Comparison of ENCODE assay signal across 9 mouse cellular contexts in the genomic region with DNA sequence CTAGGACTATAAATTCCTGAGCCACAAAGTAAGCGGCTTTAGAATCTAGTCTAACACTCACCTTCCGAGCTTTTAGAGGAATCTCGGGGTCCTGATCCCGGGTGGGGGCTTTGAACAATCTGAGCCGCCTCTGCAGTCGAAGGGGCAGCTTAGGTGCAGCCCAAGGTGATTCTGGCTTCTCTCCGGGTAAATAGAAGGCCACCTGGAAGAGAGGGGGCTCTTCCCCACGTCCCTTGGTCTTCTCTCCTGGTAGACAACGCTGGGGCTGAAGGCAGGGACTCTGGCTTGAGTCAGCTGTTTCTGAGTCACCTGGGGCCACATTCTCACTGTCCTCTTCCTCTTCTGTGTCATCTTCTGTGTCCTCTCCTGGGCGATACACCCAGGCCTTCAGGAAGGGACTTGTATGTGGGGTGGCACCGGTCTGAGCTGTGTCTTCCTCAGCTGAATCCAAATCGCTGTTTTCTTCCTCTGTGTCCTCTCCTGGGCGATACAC. TPM values are rescaled to one million over a fixed set of nuclear protein-coding genes. Genes with fewer than 3 reads are reported as not detected.
DNase-seq lines count a peak whose midpoint lies in the region; ATAC-seq and TF ChIP-seq lines count a peak whose summit lies in the region.
"Had no signal": no experiment of that assay in that cellular context is flagged by ENCODE, and none has a peak within 500 bp of the region (broad histone marks: within the 10 kb centered on the region; RNA-seq: fewer than 3 reads in every experiment).

No protein-coding gene starts in this region.

- no peak for DNase-seq in kidney, postnatal 0 days (ENCODE audit: low spot score)
- no peak for DNase-seq in kidney, adult 8-10 months
- no peak for DNase-seq in liver, postnatal 0 days
- DNase-seq in layer of hippocampus, adult 8-10 months (ENCODE audit: low spot score in 2 of 2): no peak
- DNase-seq: thymus, postnatal 25 days had no signal

- TF ChIP-seq POLR2A in bone marrow macrophage, adult 2 months (IDR thresholded peaks at IDR 0.05; ENCODE audit: borderline replicate concordance, low read depth, low read length): no peak

- peaks cover 27% of the 10 kb centered on the region for H3K4me1 ChIP-seq in kidney, postnatal 0 days (replicated peaks; ENCODE audit: insufficient read depth, low read length)
- H3K4me1 ChIP-seq in bone marrow macrophage, adult 2 months (ENCODE audit: control insufficient read depth, insufficient read depth, low read length): peaks cover 19% of the 10 kb centered on the region
- H3K4me1 ChIP-seq in hindbrain, embryonic 12.5 days: peaks cover 21% of the 10 kb centered on the region
- H3K4me1 ChIP-seq in liver, postnatal 0 days (ENCODE audit: insufficient read depth): peaks cover 27% of the 10 kb centered on the region

- H3K36me3 ChIP-seq in kidney, postnatal 0 days (ENCODE audit: insufficient read depth, low read length): 0 out of 2 replicates have a peak, but pooled peaks cover 8% of the 10 kb centered on the region
- H3K36me3 ChIP-seq in hindbrain, embryonic 12.5 days: peaks cover 2% of the 10 kb centered on the region; the same call in 1 of the 2 replicates
- H3K36me3 ChIP-seq in liver, postnatal 0 days (replicated peaks; ENCODE audit: insufficient read depth, low read length): peaks cover 23% of the 10 kb centered on the region
- H3K36me3 ChIP-seq: midbrain, embryonic 15.5 days had no signal

- H3K9ac ChIP-seq in kidney, postnatal 0 days (ENCODE audit: low read depth, low read length): peak overlapping the region; percentile 38; the same call in 1 of the 2 replicates
- no peak overlapping the region for H3K9ac ChIP-seq in hindbrain, embryonic 12.5 days
- H3K9ac ChIP-seq in liver, postnatal 0 days (replicated peaks): peak overlapping the region; percentile 66

- no peak for TF ChIP-seq CTCF in kidney, postnatal 0 days (IDR thresholded peaks at IDR 0.05; ENCODE audit: low read depth)
- no peak for TF ChIP-seq CTCF in bone marrow macrophage, adult 2 months (IDR thresholded peaks at IDR 0.05; ENCODE audit: low read depth, low read length)
- no peak for TF ChIP-seq CTCF in liver, postnatal 0 days (IDR thresholded peaks at IDR 0.05; ENCODE audit: low read depth)

- WGBS in kidney, postnatal 0 days: 80% methylated on average over 12 of the region's 13 CpGs
- 85% methylated on average over 13 of the region's 13 CpGs for WGBS in hindbrain, embryonic 12.5 days
- 70% methylated on average over 12 of the region's 13 CpGs for WGBS in liver, postnatal 0 days (ENCODE audit: insufficient replicate concordance)

- no peaks in the 10 kb centered on the region for H3K9me3 ChIP-seq in kidney, postnatal 0 days (replicated peaks; ENCODE audit: low read length)
- no peaks in the 10 kb centered on the region for H3K9me3 ChIP-seq in hindbrain, embryonic 12.5 days (replicated peaks)
- H3K9me3 ChIP-seq in liver, postnatal 0 days (ENCODE audit: low read length): no peaks in the 10 kb centered on the region
- H3K9me3 ChIP-seq: midbrain, embryonic 15.5 days had no signal

- H3K27ac ChIP-seq in kidney, postnatal 0 days: peak overlapping the region; percentile 54; the same call in 1 of the 2 replicates
- H3K27ac ChIP-seq in bone marrow macrophage, adult 2 months (ENCODE audit: insufficient read depth, low read depth, low read length): peak overlapping the region; percentile 12
- H3K27ac ChIP-seq in hindbrain, embryonic 12.5 days: no peak overlapping the region
- peak overlapping the region; percentile 68 for H3K27ac ChIP-seq in liver, postnatal 0 days (ENCODE audit: low read depth)
- H3K27ac ChIP-seq: midbrain, embryonic 15.5 days had no signal

- no peak for ATAC-seq in kidney, postnatal 0 days (replicated peaks; ENCODE audit: low FRiP score, low read depth)
- no peak for ATAC-seq in hindbrain, embryonic 12.5 days (ENCODE audit: low FRiP score)
- ATAC-seq in liver, postnatal 0 days: no peak
- no peak for ATAC-seq in megakaryocyte progenitor cell, adult 5-6 weeks (replicated peaks; ENCODE audit: poor library complexity)
- ATAC-seq: midbrain, embryonic 15.5 days had no signal

- peak overlapping the region; percentile 45 for H3K4me2 ChIP-seq in kidney, postnatal 0 days (ENCODE audit: low read length)
- H3K4me2 ChIP-seq in hindbrain, embryonic 12.5 days (replicated peaks): peak overlapping the region; percentile 0; the same call in 1 of the 2 replicates
- H3K4me2 ChIP-seq in liver, postnatal 0 days (ENCODE audit: low read depth, low read length): peak overlapping the region; percentile 82

- H3K4me3 ChIP-seq in kidney, postnatal 0 days (replicated peaks; ENCODE audit: low read depth, low read length): 0 out of 2 replicates have a peak overlapping the region, but pooled peaks have one; percentile 13
- H3K4me3 ChIP-seq in bone marrow macrophage, adult 2 months (ENCODE audit: insufficient read depth, low read length): peak overlapping the region; percentile 52
- 0 out of 2 replicates have a peak overlapping the region, but pooled peaks have one; percentile 10 for H3K4me3 ChIP-seq in hindbrain, embryonic 12.5 days
- peak overlapping the region; percentile 86 for H3K4me3 ChIP-seq in liver, postnatal 0 days (ENCODE audit: low read depth, low read length)
- H3K4me3 ChIP-seq: midbrain, embryonic 15.5 days had no signal

- no peak for TF ChIP-seq EP300 in liver, postnatal 0 days (IDR thresholded peaks at IDR 0.05; ENCODE audit: low read depth)

- no peaks in the 10 kb centered on the region for H3K27me3 ChIP-seq in kidney, postnatal 0 days (ENCODE audit: insufficient read depth, low read length)
- H3K27me3 ChIP-seq in hindbrain, embryonic 12.5 days: no peaks in the 10 kb centered on the region
- H3K27me3 ChIP-seq in liver, postnatal 0 days (ENCODE audit: insufficient read depth, low read length): no peaks in the 10 kb centered on the region
- H3K27me3 ChIP-seq: midbrain, embryonic 15.5 days had no signal

RNA-seq across cellular contexts. Expression of a gene that starts 2.3 kb away (rescaled TPM):
- polyA plus RNA-seq in kidney, postnatal 0 days (2015; fragmentation: Nextera tagmentation; extraction: Ambion mirVana): 21.4 and 21.9 TPM in 2 replicates
- 21.3 and 26.7 TPM in 2 replicates for polyA plus RNA-seq in bone marrow macrophage, adult 2 months (2012; ENCODE audit: insufficient read depth, insufficient read length, missing spikeins)
- polyA plus RNA-seq in hindbrain, embryonic 12.5 days (2016; fragmentation: Nextera tagmentation; extraction: Ambion mirVana): 16.7 and 19.2 TPM in 2 replicates
- polyA plus RNA-seq in liver, postnatal 0 days (2015; fragmentation: Nextera tagmentation; extraction: Ambion mirVana): 104 and 113 TPM in 2 replicates
- total RNA-seq in layer of hippocampus, adult 8-10 months (2022): 10 to 100 TPM; 15.2 to 24.6 (median 19.0) TPM
- total RNA-seq in megakaryocyte progenitor cell, adult 5-6 weeks (2015): 46.2 and 56.7 TPM in 2 replicates
- total RNA-seq in megakaryocyte progenitor cell, adult 5-6 weeks (2017): 70.0 and 90.7 TPM in 2 replicates

RNA-seq across cellular contexts. Expression of a gene that starts 2.4 kb away (rescaled TPM):
- polyA plus RNA-seq in kidney, postnatal 0 days (2015; fragmentation: Nextera tagmentation; extraction: Ambion mirVana): 5.1 and 5.8 TPM in 2 replicates
- polyA plus RNA-seq in bone marrow macrophage, adult 2 months (2012; ENCODE audit: insufficient read depth, insufficient read length, missing spikeins): 1.0 and 1.6 TPM in 2 replicates
- 1.9 and 3.8 TPM in 2 replicates for polyA plus RNA-seq in hindbrain, embryonic 12.5 days (2016; fragmentation: Nextera tagmentation; extraction: Ambion mirVana)
- 0.51 and 0.91 TPM in 2 replicates for polyA plus RNA-seq in liver, postnatal 0 days (2015; fragmentation: Nextera tagmentation; extraction: Ambion mirVana)
- 1 to 10 TPM in 3 of 4 experiments, under 1 TPM in 1; 0.80 to 1.9 (median 1.5) TPM for total RNA-seq in layer of hippocampus, adult 8-10 months (2022)
- 0.67 TPM in 1 of 2 replicates, not detected in the other for total RNA-seq in megakaryocyte progenitor cell, adult 5-6 weeks (2015)
- 0.04 and 0.34 TPM in 2 replicates for total RNA-seq in megakaryocyte progenitor cell, adult 5-6 weeks (2017)

RNA-seq across cellular contexts. Expression of a gene that starts 13.5 kb away (rescaled TPM):
- polyA plus RNA-seq in kidney, postnatal 0 days (2015; fragmentation: Nextera tagmentation; extraction: Ambion mirVana): 246 and 265 TPM in 2 replicates
- polyA plus RNA-seq in bone marrow macrophage, adult 2 months (2012; ENCODE audit: insufficient read depth, insufficient read length, missing spikeins): 278 and 296 TPM in 2 replicates
- polyA plus RNA-seq in hindbrain, embryonic 12.5 days (2016; fragmentation: Nextera tagmentation; extraction: Ambion mirVana): 144 and 147 TPM in 2 replicates
- polyA plus RNA-seq in liver, postnatal 0 days (2015; fragmentation: Nextera tagmentation; extraction: Ambion mirVana): 91.5 and 103 TPM in 2 replicates
- 100 to 1,000 TPM; 101 to 135 (median 117) TPM for total RNA-seq in layer of hippocampus, adult 8-10 months (2022)
- 112 and 114 TPM in 2 replicates for total RNA-seq in megakaryocyte progenitor cell, adult 5-6 weeks (2015)
- 387 and 408 TPM in 2 replicates for total RNA-seq in megakaryocyte progenitor cell, adult 5-6 weeks (2017)

RNA-seq across cellular contexts. Expression of a gene that starts 31.0 kb away (rescaled TPM):
- polyA plus RNA-seq in kidney, postnatal 0 days (2015; fragmentation: Nextera tagmentation; extraction: Ambion mirVana): 20.5 and 21.0 TPM in 2 replicates
- polyA plus RNA-seq in bone marrow macrophage, adult 2 months (2012; ENCODE audit: insufficient read depth, insufficient read length, missing spikeins): 2.0 and 2.5 TPM in 2 replicates
- polyA plus RNA-seq in hindbrain, embryonic 12.5 days (2016; fragmentation: Nextera tagmentation; extraction: Ambion mirVana): 0.70 and 0.79 TPM in 2 replicates
- 0.24 and 0.62 TPM in 2 replicates for polyA plus RNA-seq in liver, postnatal 0 days (2015; fragmentation: Nextera tagmentation; extraction: Ambion mirVana)
- total RNA-seq in layer of hippocampus, adult 8-10 months (2022): not detected
- total RNA-seq in megakaryocyte progenitor cell, adult 5-6 weeks (2015): 0.22 and 5.5 TPM in 2 replicates
- 1.2 and 8.2 TPM in 2 replicates for total RNA-seq in megakaryocyte progenitor cell, adult 5-6 weeks (2017)
- polyA plus RNA-seq: midbrain, embryonic 15.5 days had no signal

RNA-seq across cellular contexts. Expression of a gene that starts 35.1 kb away (rescaled TPM):
- 1.8 TPM in 2 replicates for polyA plus RNA-seq in kidney, postnatal 0 days (2015; fragmentation: Nextera tagmentation; extraction: Ambion mirVana)
- polyA plus RNA-seq in bone marrow macrophage, adult 2 months (2012; ENCODE audit: insufficient read depth, insufficient read length, missing spikeins): 22.0 and 25.4 TPM in 2 replicates
- polyA plus RNA-seq in hindbrain, embryonic 12.5 days (2016; fragmentation: Nextera tagmentation; extraction: Ambion mirVana): 3.4 and 3.5 TPM in 2 replicates
- 8.4 and 9.5 TPM in 2 replicates for polyA plus RNA-seq in liver, postnatal 0 days (2015; fragmentation: Nextera tagmentation; extraction: Ambion mirVana)
- 1 to 10 TPM; 5.6 to 6.3 (median 6.2) TPM for total RNA-seq in layer of hippocampus, adult 8-10 months (2022)
- 18.6 and 22.4 TPM in 2 replicates for total RNA-seq in megakaryocyte progenitor cell, adult 5-6 weeks (2015)
- 18.1 and 20.7 TPM in 2 replicates for total RNA-seq in megakaryocyte progenitor cell, adult 5-6 weeks (2017)

Comparison
In these comparisons a context has a peak if more than half of its experiments do, and no peak if none do; other contexts are left out.
1. H3K4me2 ChIP-seq: peak in every context shown above with its lines; median percentile 82 in liver, postnatal 0 days; 45 in kidney, postnatal 0 days; 0 in hindbrain, embryonic 12.5 days.
2. H3K4me3 ChIP-seq: peak in every context shown above with its lines; median percentile 86 in liver, postnatal 0 days; 52 in bone marrow macrophage, adult 2 months; 13 in kidney, postnatal 0 days; 10 in hindbrain, embryonic 12.5 days.